Mouse (Mus musculus) adrenal gland, postnatal 0 days (tissue): ENCODE data around the gene Pin1rt1. TPM values are rescaled to one million over a fixed set of nuclear protein-coding genes. Genes with fewer than 3 reads are reported as not detected.

Experiments used
- polyA plus RNA-seq: library from polyadenylated mRNA; unstranded; fragments of >200 nt; fragmentation: Nextera tagmentation; extraction: Ambion mirVana; gene quantifications from 2 replicates; pipeline ENCODE4 v1.2.1, GENCODE M21; 2015

Pin1rt1 gene
- not detected in 2 replicates for polyA plus RNA-seq

DNA sequence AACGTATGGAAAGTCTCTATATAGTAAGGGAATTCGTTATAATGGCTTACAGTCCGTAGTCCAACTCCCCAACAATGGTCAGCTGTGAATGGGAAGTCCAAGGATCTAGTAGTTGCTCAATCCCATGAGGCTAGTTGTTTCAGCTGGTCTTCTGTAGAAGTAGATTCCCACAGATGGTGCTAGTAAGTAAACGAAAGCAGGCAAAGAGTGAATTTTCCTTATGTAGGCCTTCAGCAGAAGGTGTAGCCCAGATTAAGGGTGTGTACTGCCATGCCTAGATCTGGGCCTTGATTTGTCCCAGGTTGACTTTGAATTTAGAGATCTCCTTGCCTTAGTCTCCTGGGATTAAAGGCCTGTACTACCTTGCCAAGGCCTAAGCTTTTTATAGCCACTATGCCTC, at the start of gene Pin1rt1:
Gene Pin1rt1 (minus strand): TSS at position 101 of the 400 bp plus-strand sequence.

GRCm38 (mm10) chr2:104742741-104743064, 26.5 kb upstream of the Pin1rt1 start, which contains the start of gene Depdc7:
Gene Depdc7, minus strand, starts transcription at chr2:104742878.

GRCm38 (mm10) chr2:104711585-104712485, 4.3 kb downstream of the Pin1rt1 start, which contains the start of gene Tcp11l1:
Gene Tcp11l1, minus strand, starts transcription at chr2:104712169.

Other genes with a start within 250 kb of the Pin1rt1 start
- gene Hipk3, start 221.9 kb downstream of the Pin1rt1 start, polyA plus RNA-seq, result 10.7 and 14.8 TPM in 2 replicates
- 31.3 and 56.3 TPM in 2 replicates for gene Cstf3, start 125.9 kb downstream of the Pin1rt1 start, polyA plus RNA-seq
- gene Tcp11l1, start 4.2 kb downstream of the Pin1rt1 start, polyA plus RNA-seq, result 32.2 and 42.1 TPM in 2 replicates
- 4.9 and 5.3 TPM in 2 replicates for gene Depdc7, start 26.5 kb upstream of the Pin1rt1 start, polyA plus RNA-seq
- gene Qser1, start 100.4 kb upstream of the Pin1rt1 start, polyA plus RNA-seq, result 3.6 and 3.9 TPM in 2 replicates
- 0.32 and 1.6 TPM in 2 replicates for gene Prrg4, start 133.5 kb upstream of the Pin1rt1 start, polyA plus RNA-seq
- gene Ccdc73, start 151.4 kb upstream of the Pin1rt1 start, polyA plus RNA-seq, result 22.7 and 25.2 TPM in 2 replicates